21 mouse cellular contexts compared by ENCODE assay signal in genomic region chr13:45827046-45827596, GRCm38 (mm10).
DNase-seq lines count a peak whose midpoint lies in the region; ATAC-seq and TF ChIP-seq lines count a peak whose summit lies in the region.
"Had no signal": no experiment of that assay in that cellular context is flagged by ENCODE, and none has a peak within 500 bp of the region (broad histone marks: within the 10 kb centered on the region; RNA-seq: fewer than 3 reads in every experiment).

No protein-coding gene starts in this region.

- H3K79me2 ChIP-seq in heart, adult 2 months (replicated peaks; ENCODE audit: control insufficient read depth, insufficient read depth, low read length): peaks cover 4% of the 10 kb centered on the region; the same call in 1 of the 2 replicates

- TF ChIP-seq EP300 in heart, adult 2 months (IDR thresholded peaks at IDR 0.05; ENCODE audit: insufficient read depth, low read depth, low read length): no peak

- peaks cover 25% of the 10 kb centered on the region for H3K4me1 ChIP-seq in heart, adult 2 months (ENCODE audit: control insufficient read depth, insufficient read depth, low read length)
- H3K4me1 ChIP-seq in lung, embryonic 16.5 days (replicated peaks; ENCODE audit: control insufficient read depth, insufficient read depth, low read length): peaks cover 14% of the 10 kb centered on the region
- H3K4me1 ChIP-seq in embryonic fibroblast, embryonic 13.5 days (ENCODE audit: control insufficient read depth, insufficient read depth, low read length): peaks cover 20% of the 10 kb centered on the region
- H3K4me1 ChIP-seq: embryonic facial prominence, embryonic 12.5 days; hindbrain, embryonic 10.5 days; intestine, embryonic 15.5 days; limb, embryonic 10.5 days; liver, embryonic 15.5 days; midbrain, embryonic 15.5 days had no signal

- H3K4me3 ChIP-seq in heart, adult 2 months: no peak overlapping the region
- no peak overlapping the region for H3K4me3 ChIP-seq in lung, embryonic 16.5 days (ENCODE audit: low read length)
- H3K4me3 ChIP-seq in embryonic fibroblast, embryonic 13.5 days (ENCODE audit: insufficient read depth, low read length): no peak overlapping the region
- H3K4me3 ChIP-seq: embryonic facial prominence, embryonic 12.5 days; erythroblast, embryonic 14.5 days; hindbrain, embryonic 10.5 days; intestine, embryonic 15.5 days; limb, embryonic 10.5 days; liver, embryonic 15.5 days; megakaryocyte, embryonic 14.5 days; midbrain, embryonic 15.5 days had no signal

- intact Hi-C loops in heart, adult 2 months (cut with DNase I): no loop called here

- no peak for DNase-seq in heart, adult 2 months
- no peak for DNase-seq in heart, adult 8-10 months (ENCODE audit: low spot score)
- DNase-seq in lung, postnatal 36 days: no peak
- DNase-seq in brain, adult 2 months (ENCODE audit: low read depth, low spot score): peak; percentile 63
- DNase-seq: kidney, adult 9 months; liver; thymus, postnatal 25 days had no signal

- no peak overlapping the region for H3K4me2 ChIP-seq in lung, embryonic 16.5 days (ENCODE audit: low read depth, low read length)
- H3K4me2 ChIP-seq: embryonic facial prominence, embryonic 12.5 days; heart, embryonic 11.5 days; intestine, embryonic 15.5 days; liver, embryonic 15.5 days; midbrain, embryonic 15.5 days had no signal

- no peak for TF ChIP-seq CTCF in heart, adult 2 months (IDR thresholded peaks at IDR 0.05)
- TF ChIP-seq CTCF in embryonic fibroblast, embryonic 13.5 days (IDR thresholded peaks at IDR 0.05; ENCODE audit: borderline replicate concordance, insufficient read depth, low read length): no peak

- TF ChIP-seq POLR2A in heart, adult 2 months (IDR thresholded peaks at IDR 0.05; ENCODE audit: insufficient read depth, low read depth, low read length): no peak
- no peak for TF ChIP-seq POLR2A in embryonic fibroblast, embryonic 13.5 days (IDR thresholded peaks at IDR 0.05; ENCODE audit: low read depth, low read length)

- no peak for ATAC-seq in lung, embryonic 16.5 days (ENCODE audit: low read depth)
- ATAC-seq in megakaryocyte progenitor cell, adult 5-6 weeks (replicated peaks; ENCODE audit: poor library complexity): no peak
- ATAC-seq: activated CD4-positive, CD25-positive, alpha-beta regulatory T cell, adult 4 months; forebrain, embryonic 14.5 days; midbrain, embryonic 15.5 days had no signal

- no peaks in the 10 kb centered on the region for H3K27me3 ChIP-seq in heart, adult 2 months (ENCODE audit: control insufficient read depth, insufficient read depth, low read length)
- H3K27me3 ChIP-seq in lung, embryonic 16.5 days (ENCODE audit: control insufficient read depth, insufficient read depth, low read depth, low read length): no peaks in the 10 kb centered on the region
- H3K27me3 ChIP-seq: embryonic facial prominence, embryonic 12.5 days; intestine, embryonic 15.5 days; liver, embryonic 15.5 days; megakaryocyte, embryonic 14.5 days; midbrain, embryonic 15.5 days had no signal

- no peak overlapping the region for H3K9ac ChIP-seq in heart, adult 2 months (ENCODE audit: low read depth, low read length)
- no peak overlapping the region for H3K9ac ChIP-seq in lung, embryonic 16.5 days (ENCODE audit: low read length)
- H3K9ac ChIP-seq: embryonic facial prominence, embryonic 12.5 days; intestine, embryonic 15.5 days; liver, embryonic 15.5 days; midbrain, embryonic 15.5 days had no signal

- H3K36me3 ChIP-seq in heart, adult 2 months (ENCODE audit: control insufficient read depth, insufficient read depth, low read length): peaks cover 21% of the 10 kb centered on the region
- H3K36me3 ChIP-seq in lung, embryonic 16.5 days (ENCODE audit: control insufficient read depth, insufficient read depth, low read length): peaks cover 5% of the 10 kb centered on the region; the same call in 1 of the 2 replicates
- H3K36me3 ChIP-seq: embryonic facial prominence, embryonic 12.5 days; hindbrain, embryonic 10.5 days; intestine, embryonic 15.5 days; limb, embryonic 10.5 days; midbrain, embryonic 15.5 days had no signal

- H3K27ac ChIP-seq in heart, adult 2 months: peak overlapping the region; percentile 7; the same call in 1 of the 2 replicates
- peak overlapping the region; percentile 37; the same call in 1 of the 2 replicates for H3K27ac ChIP-seq in lung, embryonic 16.5 days (ENCODE audit: low read length)
- peak overlapping the region; percentile 41 for H3K27ac ChIP-seq in embryonic fibroblast, embryonic 13.5 days (ENCODE audit: insufficient read depth, low read length)
- H3K27ac ChIP-seq: embryonic facial prominence, embryonic 12.5 days; hindbrain, embryonic 10.5 days; intestine, embryonic 15.5 days; limb, embryonic 10.5 days; liver, embryonic 15.5 days; midbrain, embryonic 15.5 days had no signal

- WGBS in heart, adult 2 months: 55% methylated on average over 8 of the region's 8 CpGs
- WGBS in lung, embryonic 16.5 days: 68% methylated on average over 8 of the region's 8 CpGs

- no peaks in the 10 kb centered on the region for H3K9me3 ChIP-seq in lung, embryonic 16.5 days (ENCODE audit: control insufficient read depth, low read length)
- H3K9me3 ChIP-seq: embryonic facial prominence, embryonic 12.5 days; intestine, embryonic 15.5 days; limb, embryonic 10.5 days; liver, embryonic 15.5 days; midbrain, embryonic 15.5 days had no signal
